Mouse (Mus musculus) adrenal gland, adult 2 months (tissue): ENCODE measurements at regions not wholly inside any gene's neighbourhood (a gene's known extent, or its start where the extent isn't known, plus 50 kb on each side); places are given as distances from the start of the nearest gene placed in this dataset.

Experiments
- DNase-seq: peaks from one replicate; pipeline ENCODE4 v3.0.0; 2021

DNA sequence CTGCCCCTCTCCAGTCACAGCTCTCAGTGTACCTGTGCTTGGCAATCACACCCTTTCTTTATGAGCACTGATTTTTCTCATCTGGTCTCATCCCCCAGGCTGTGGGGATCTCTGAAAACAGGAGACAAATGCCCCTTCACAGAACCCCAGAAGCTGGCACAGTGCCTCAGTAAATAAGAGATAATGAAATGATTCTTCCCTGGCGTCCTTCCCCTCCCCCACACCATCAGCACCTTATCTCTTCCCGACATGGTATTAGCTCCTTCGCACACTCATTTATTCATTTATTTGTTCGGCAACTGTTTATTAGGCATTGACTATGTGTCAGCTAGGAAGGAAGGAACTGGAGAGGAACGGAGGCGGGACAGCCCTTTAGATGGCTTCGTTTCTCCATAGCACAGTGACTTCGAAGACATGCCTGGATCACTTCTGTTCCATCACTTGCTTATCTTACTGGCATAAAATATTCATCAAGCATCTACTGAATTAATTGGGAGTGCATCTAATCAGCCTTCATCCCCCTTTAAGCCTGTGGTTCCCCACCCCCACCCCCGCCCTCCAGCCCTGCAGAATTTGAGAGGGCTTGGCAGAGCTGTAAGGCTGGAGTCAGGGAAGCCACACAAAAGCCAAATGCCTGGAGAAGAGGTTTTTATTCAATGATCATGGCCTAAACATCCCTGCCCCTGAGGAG, 51.6 kb upstream of the Tbc1d21 start:
- DNase-seq, result no peak

DNA sequence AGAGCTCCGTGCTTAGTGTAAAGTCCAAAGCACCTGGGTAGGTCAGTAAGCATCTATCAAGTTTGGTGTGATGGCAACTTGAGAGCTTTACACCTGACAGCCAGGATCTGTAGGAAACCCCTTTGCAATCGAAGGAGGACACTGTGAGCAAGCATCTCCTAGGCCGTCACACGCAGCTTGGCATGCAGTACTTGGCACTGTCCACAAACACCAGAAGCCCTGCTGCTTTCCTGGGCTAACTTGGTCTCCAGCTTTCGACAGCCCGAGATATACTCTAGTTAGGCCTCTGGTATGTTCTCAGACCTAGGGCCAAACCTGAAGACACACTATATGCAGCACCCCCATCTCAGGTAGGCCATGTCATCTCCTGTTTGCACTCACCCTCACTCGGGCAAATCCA, 58.5 kb upstream of the Tbc1d21 start:
- DNase-seq, result no peak

DNA sequence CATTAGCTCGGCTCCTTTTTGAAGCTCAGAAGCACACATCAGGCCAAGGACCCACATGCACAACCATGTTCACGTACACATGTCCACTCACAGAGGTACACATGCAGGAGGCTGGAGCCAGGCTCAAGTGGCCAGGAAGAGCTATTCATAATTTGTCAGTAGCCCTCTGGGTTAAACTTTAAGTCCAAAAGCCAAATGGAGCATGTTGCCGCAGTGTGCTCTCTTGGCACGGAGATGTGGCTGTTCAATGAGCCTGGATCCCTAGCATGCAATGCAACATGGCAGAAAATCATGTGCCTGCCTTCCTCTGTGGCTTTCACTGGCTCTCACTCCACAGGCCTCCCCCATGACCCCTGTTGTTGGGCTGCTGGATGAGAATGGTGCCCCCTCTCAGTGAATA, 57.6 kb upstream of the Insyn1 start:
- no peak for DNase-seq

DNA sequence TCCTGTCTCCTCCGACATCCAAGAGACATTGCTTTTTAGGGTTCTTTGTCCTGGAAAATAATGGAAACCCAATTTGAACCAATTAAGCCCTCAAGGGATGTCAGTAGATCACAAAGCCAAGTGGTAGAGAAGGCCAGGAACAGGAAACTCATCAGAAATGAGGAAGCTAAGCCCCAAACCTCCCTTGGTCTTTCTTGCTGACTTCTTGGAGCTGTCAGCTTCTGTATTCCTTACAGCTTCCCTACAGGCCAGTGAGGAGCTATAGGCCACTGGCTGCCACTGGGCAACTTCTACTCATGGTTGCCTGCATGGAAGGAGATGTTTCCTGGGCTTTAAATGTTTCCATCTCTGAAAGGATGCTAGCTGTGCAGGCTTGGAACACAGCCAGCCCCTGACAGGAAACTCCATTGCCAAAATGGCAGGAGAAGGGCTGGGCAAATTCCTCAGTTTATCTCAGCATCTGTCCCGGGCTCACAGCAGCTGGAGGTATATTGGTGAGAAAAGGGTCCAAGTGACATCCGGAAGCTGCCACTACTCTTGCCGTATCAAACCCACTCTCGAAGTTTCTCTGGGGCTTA, 55.5 kb upstream of the Insyn1 start:
- no peak for DNase-seq

DNA sequence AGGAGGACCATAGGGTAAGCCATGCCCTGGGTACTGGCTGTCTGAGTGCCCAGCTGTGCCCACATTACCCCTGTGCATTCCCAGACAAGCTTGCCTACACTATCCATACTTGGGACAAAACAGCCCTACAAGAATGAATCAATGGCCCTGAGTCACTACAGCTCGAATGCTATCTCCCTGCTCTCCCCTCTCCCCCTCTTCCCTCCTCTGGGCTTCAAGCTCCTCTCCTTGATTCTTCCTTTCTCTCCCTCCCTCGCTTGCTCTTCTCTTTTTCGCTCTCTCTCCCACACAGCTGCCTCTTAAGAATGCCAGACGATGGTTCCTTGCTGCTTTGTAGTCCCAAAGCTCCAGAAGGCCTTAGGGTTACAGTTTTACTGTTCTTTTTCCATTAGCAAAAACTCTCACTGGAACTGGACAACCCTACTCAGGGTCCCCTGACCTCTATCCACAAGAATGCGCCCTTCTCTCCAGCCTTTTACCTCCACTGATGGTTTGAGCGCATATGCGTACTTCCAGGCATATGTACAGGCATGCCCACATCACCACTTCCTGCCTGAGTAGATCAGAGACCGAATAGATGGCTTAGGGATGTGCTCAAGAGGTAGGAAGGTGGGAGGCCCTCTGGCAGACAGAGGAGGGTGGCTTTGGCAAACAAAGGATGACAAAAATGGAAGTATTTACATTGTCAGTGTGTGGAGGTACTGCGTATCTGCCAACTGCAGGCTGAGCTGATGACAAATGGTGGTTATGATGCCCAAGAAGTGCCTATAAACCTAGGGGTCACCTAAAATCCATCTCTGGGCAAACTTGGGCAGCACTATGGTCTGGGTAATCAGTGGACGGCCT, 51.9 kb upstream of the Insyn1 start:
- DNase-seq, result no peak

DNA sequence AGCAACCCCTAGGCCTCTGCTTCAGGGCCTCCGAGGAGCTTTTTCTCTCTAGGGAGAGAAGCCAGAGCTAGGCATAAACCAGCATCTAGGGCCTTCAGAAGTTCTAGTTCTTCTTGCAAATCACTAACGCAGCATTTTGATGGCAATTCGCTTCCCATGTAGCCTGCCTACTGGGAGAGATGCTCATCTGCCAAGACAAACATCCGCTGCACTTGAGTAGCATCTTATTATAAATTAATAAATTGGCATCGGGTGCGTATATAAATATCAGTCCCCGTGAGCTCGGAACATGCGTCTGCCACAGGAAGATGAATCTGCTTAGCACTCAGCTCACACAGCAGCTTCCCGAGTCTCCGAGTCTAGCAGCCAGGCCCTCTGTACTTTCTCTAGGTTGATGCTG, 50.9 kb upstream of the Insyn1 start:
- DNase-seq, result no peak

DNA sequence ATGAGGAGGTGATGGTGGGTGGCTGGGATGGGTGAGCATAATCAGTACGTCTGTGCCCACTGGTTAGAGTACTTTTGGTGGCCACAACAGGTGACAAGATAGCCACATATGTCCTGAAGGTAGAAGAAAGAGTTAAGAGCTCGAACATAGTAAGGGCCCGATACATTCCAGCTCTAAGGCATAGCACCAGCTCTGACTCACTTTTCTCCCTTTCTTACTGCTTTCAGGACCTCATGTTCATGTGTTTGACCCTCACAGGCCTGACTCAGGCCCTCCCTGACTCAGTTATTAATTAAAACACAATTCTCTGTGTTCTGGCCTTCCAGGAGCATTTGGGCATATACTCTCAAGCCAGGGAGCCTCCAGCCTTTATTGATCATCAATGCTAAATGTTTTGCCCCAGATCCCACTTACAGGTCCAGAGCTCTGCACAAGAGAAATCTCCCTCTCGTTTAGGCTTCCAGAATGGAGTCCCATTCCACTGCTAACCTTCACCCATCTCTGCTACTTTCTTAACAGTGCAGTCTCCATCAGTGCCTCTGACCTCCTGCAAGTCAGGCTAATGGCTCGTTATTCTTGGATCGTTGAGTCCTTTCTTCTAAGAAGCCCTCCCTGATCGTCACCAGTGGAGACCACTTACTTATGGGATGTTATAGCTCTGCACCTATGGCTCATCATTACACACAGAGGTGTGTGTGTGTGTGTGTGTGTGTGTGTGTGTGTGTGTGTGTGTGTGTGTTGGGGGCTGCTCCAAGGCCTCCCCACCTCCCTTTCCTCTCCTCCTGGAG, 50.1 kb upstream of the Insyn1 start:
- DNase-seq, result peak; percentile 22
